Mouse (Mus musculus): Measurements from ENCODE around the gene Top1.

Gene Top1

DNA sequence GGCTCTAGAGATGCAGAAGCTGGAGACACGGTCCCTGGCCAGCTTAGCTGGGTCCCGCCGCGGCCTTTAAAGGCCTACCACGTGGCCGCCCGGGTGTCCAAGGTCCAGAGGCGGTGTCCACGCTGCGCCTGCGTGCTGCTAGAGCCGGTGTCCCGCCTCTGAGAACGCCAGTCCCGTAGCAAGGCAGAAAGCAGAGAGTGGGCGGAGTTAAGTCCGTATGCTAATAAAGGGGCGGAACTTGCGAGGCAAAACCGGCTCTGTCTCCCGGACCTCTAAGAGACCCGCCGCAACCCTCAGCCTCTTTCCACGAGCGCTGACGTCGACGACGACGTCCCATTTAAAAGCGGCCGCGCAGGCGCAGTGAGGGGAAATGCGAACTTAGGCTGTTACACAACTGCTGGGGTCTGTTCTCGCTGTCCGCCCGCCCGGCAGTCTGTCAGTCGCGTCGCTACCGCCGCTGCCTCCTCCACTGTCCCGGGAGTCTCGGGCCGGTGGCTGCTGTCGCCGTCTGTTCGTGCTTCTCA, at the start of gene Top1:
Top1 (plus strand) TSS at position 275 of the 524 bp plus-strand sequence.
- peak; percentile 98 for DNase-seq (ENCODE audit: low spot score)

- peak; percentile 62 for DNase-seq (ENCODE audit: low spot score)
These were observed 48.0 kb upstream of the Top1 start for GRCm38 (mm10) chr2:160597582-160598281.

- peak; percentile 37 for DNase-seq (ENCODE audit: low spot score)
These were observed 43.9 kb upstream of the Top1 start for GRCm38 (mm10) chr2:160601805-160602204.

DNA sequence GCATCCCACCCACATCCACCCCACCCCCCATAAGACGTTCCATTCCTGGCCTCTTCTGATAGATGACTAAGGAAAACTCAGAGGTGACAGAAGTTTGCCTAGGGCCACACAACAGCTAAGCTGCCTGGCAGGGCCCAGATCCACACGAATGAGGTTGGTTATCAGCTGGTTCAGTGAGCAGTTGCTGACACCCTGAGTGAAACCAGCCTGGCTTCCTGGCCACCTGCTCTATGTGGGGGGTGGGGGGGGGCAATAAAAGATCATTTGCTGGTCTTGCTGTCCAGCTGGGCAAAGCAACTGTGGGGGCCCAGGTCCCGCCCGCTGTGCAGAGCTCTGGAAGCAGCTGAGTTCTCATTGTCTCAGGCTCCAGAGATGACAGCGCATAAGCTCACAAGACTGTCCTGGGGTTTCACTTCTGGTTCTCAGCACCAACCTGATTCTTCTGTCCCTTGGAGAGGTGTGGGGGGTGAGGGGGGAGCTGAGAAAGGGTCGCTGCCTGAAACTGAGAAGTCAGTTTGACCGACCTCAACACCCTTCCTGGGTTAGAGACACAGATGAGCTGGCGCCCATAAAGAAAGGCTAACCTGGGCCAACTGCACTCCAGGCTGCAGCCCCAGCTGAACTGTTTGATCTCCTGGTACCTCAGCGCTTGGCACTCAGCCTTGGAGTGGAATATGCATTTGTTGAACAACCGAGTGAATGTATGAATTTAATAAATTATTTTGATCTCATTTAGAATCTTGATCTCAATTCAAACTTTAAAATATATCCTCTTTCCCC, 42.3 kb upstream of the Top1 start:
- DNase-seq (ENCODE audit: low spot score), result no peak

GRCm38 (mm10) chr2:160610012-160610411, 35.7 kb upstream of the Top1 start:
- DNase-seq (ENCODE audit: low spot score), result no peak

GRCm38 (mm10) chr2:160613186-160613919, 32.3 kb upstream of the Top1 start:
- no peak for DNase-seq (ENCODE audit: low spot score)

- DNase-seq (ENCODE audit: low spot score), result no peak
These were observed 27.9 kb upstream of the Top1 start for GRCm38 (mm10) chr2:160617741-160618140.

DNA sequence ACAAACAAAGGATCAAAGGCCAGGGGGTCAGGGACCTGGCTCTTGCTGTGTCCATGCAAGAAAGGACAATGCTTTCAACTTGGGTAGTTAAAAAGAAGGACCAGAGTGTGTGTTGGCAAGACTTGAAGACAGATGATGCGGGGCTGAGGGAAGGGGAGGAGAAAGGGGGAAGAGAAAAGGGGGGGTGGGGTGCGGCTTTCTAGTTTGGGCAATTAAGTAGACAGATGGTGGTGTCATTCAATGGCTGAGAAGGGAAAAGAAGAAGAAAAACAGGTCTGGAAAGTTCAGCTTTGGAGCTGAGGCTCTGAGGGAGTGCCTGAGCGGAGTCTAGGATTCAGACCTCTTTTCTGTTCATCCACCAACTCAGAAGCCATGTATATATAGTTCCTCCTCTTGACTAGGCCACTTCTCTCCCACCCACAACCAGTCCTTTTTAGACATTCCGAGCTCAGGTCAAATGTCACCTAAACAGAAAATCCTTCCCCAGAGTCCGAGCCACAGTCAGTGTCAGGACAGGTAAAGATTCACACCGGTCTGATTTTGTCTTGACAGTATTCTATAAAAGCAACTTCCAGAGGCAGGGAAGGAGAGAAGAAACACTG, 27.0 kb upstream of the Top1 start:
- DNase-seq (ENCODE audit: low spot score), result no peak

- no peak for DNase-seq (ENCODE audit: low spot score)
These were observed 26.4 kb upstream of the Top1 start for GRCm38 (mm10) chr2:160619300-160619699.

- DNase-seq (ENCODE audit: low spot score), result peak; percentile 55
These were observed 25.9 kb upstream of the Top1 start for GRCm38 (mm10) chr2:160619831-160620230.

- peak; percentile 9 for DNase-seq (ENCODE audit: low spot score)
These were observed 25.3 kb upstream of the Top1 start for GRCm38 (mm10) chr2:160620279-160620963.

- DNase-seq (ENCODE audit: low spot score), result no peak
These were observed 24.7 kb upstream of the Top1 start for GRCm38 (mm10) chr2:160621001-160621448.

DNA sequence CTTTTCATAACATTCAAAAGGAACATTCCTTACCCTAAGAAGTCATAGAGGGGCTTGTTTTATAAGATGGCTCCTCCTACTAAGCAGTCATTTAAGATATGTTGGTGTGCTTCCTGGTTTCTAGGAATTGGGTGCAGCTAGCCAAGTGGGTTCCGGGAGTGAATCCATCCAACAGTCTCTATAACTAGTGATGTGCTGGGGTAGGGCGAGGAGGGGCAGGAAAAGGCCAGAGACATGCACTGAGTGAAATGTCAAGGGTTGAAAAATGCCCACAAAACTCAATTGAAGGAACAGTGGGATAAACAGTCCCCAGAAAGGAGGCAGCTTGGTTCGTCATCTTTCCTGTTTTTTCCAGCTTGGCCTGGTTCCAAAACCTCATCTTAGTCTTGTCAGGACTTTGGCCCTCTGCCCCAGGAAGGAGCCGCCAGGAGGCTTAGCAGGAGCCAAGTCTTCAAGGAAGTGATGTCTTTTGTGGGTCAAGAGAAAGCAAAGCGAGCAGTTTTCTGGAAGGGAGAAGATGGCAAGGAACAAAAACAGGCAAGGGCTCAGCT, 24.0 kb upstream of the Top1 start:
- DNase-seq (ENCODE audit: low spot score), result peak; percentile 83

- no peak for DNase-seq (ENCODE audit: low spot score)
These were observed 23.0 kb upstream of the Top1 start for GRCm38 (mm10) chr2:160622646-160623045.

DNA sequence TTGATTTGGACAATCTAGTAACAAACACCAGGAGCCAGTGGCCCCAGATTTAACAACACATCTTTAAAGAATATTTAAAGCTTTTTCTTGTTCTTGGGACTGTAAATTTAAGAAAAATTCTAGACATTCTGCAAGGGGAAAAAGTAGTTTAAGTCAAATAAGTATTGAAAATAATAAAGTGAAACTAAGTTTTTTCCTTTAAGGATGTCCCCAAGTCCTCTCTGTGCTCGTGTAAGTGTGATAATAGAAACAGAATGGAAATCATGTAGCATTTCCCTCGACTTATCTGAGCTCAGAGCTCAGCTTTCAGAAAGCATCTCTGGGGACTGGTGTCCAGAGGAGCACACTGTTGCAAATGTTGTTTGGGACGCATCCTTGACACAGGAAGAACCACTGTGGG, 21.9 kb upstream of the Top1 start:
- DNase-seq (ENCODE audit: low spot score), result no peak

DNA sequence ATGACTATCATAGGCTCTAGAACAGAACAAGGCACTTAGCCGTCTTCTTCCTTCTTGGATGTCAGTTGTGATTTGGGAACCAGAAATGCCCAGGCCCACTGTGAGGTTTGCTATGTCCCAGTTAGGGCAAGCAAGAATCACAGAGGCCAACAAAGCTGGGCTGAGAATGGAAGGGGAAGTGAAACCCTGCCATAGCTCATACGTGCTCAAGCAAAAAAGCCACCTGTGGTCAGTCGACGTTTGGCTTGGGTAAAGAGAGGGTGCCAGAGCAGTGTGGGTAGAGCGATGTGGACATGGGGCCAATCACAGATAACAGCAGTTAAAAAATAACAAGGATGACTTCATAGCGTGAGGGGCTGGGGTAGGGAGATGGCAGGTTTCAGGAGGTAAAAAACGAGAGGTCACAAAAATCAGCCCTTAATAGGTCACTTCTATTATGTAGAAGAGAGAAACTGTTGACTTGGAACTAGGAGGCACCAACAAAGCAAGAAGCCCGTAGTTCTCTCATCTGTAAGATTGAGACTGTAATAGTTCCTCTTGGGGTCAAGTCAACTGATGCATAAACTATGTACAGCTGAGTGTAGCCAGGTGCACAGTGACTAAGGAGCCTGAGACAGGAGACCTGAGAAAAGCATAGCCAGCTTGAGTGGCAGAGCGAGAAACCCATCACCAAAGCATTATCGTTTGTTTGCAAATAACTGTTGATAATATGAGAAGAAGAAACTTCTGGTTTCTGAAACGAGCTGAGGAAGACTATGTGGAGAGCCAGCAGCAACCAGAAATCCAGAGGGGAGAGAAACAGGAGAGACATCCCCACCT, 18.3 kb upstream of the Top1 start:
- DNase-seq (ENCODE audit: low spot score), result no peak

GRCm38 (mm10) chr2:160628055-160628454, 17.6 kb upstream of the Top1 start:
- DNase-seq (ENCODE audit: low spot score), result no peak

- DNase-seq (ENCODE audit: low spot score), result no peak
These were observed 16.8 kb upstream of the Top1 start for GRCm38 (mm10) chr2:160628666-160629527.

DNA sequence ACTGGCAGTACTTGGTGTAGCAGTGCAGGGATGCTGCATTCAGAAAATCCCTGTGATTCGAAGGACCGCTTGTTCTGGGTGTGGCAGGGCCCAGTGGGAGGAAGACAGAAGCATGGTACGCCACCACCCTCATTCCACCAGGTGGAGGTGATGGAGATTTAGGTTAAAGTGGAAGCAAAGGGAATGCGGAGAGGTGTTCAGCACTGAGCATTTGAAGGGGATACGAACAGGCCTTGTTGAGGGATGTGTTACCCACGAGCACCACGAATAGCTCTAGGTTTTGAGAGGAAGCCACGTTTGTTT, 16.2 kb upstream of the Top1 start:
- DNase-seq (ENCODE audit: low spot score), result no peak
